Mouse (Mus musculus) hematopoietic stem cell, adult 5-6 weeks (primary cell): ENCODE results near the gene Cd59b. TPM values are rescaled to one million over a fixed set of nuclear protein-coding genes. Genes with fewer than 3 reads are reported as not detected.
A peak's percentile ranks its signal among the peaks of the same experiment; 100 is the strongest.
"Not testable (repeated sequence)": the region's sequence is repeated elsewhere in the genome, so short reads cannot be mapped to it uniquely, and the experiment has no call there.

Experiments used
- ATAC-seq, 2 experiments: fragments of 125-278 bp in 1 of 2; replicated peaks in 1 of 2; 2 replicates each; pipeline ENCODE4 v1.8.0; 2016 to 2017; ENCODE audit warnings: inconsistent platforms in 2 of 2, mild to moderate bottlenecking in 2 of 2, moderate number of reproducible peaks in 2 of 2, low read depth in 1 of 2, moderate TSS enrichment in 1 of 2; ENCODE audit not compliant: low FRiP score in 2 of 2, poor library complexity in 2 of 2, severe bottlenecking in 2 of 2, insufficient read depth in 1 of 2, low TSS enrichment in 1 of 2
- total RNA-seq: library from RNA; stranded (forward); fragments of 172-1452, 232-1000 nt; gene quantifications from 2 replicates; pipeline ENCODE4 v1.2.3, GENCODE M21; 2017

Gene Cd59b
- total RNA-seq, 1 experiment from 2014 or later, result 12.7 TPM

GRCm38 (mm10) chr2:104058954-104059353, 10.7 kb upstream of the Cd59b start:
- ATAC-seq, result no peak

GRCm38 (mm10) chr2:104059786-104060185, 9.9 kb upstream of the Cd59b start:
- ATAC-seq, result no peak

- ATAC-seq, result no peak
These were observed 8.7 kb upstream of the Cd59b start for GRCm38 (mm10) chr2:104060996-104061395.

- ATAC-seq, result no peak
These were observed 7.0 kb upstream of the Cd59b start for GRCm38 (mm10) chr2:104062665-104063064.

- no peak for ATAC-seq
These were observed 5.5 kb upstream of the Cd59b start for GRCm38 (mm10) chr2:104064152-104064551.

- ATAC-seq, result not testable (repeated sequence)
These were observed 4.1 kb upstream of the Cd59b start, which contains the start of gene Gm10912 for GRCm38 (mm10) chr2:104065526-104065925. Gm10912 (plus strand) TSS chr2:104065826.

GRCm38 (mm10) chr2:104068450-104068849, 1.2 kb upstream of the Cd59b start, which contains the start of gene Gm10799:
Gm10799 (minus strand) TSS chr2:104068550.
- not testable (repeated sequence) for ATAC-seq

- ATAC-seq, result peak; percentile 32 to 68; a peak in 3 of 4 replicates
These were observed 8.6 kb downstream of the Cd59b start for GRCm38 (mm10) chr2:104078285-104078684.

GRCm38 (mm10) chr2:104081436-104082050, 11.9 kb downstream of the Cd59b start:
- ATAC-seq, result not testable (repeated sequence)

GRCm38 (mm10) chr2:104082474-104082873, 12.8 kb downstream of the Cd59b start:
- no peak for ATAC-seq

GRCm38 (mm10) chr2:104084027-104084426, 14.4 kb downstream of the Cd59b start:
- not testable (repeated sequence) for ATAC-seq

GRCm38 (mm10) chr2:104087562-104087961, 17.9 kb downstream of the Cd59b start:
- ATAC-seq, result not testable (repeated sequence)

- no peak for ATAC-seq
These were observed 23.7 kb downstream of the Cd59b start for GRCm38 (mm10) chr2:104093305-104093704.

- ATAC-seq, result peak; percentile 63 to 83
These were observed 26.1 kb downstream of the Cd59b start, which contains the start of gene Cd59a for GRCm38 (mm10) chr2:104095741-104096213. Cd59a (plus strand) TSS chr2:104095801.

GRCm38 (mm10) chr2:104096256-104096655, 26.6 kb downstream of the Cd59b start:
- ATAC-seq, result no peak

GRCm38 (mm10) chr2:104096796-104097195, 27.1 kb downstream of the Cd59b start:
- ATAC-seq, result not testable (repeated sequence)

- not testable (repeated sequence) for ATAC-seq
These were observed 27.7 kb downstream of the Cd59b start for GRCm38 (mm10) chr2:104097396-104097795.

- ATAC-seq, result peak; percentile 38 to 63
These were observed 29.0 kb downstream of the Cd59b start for GRCm38 (mm10) chr2:104098529-104099230.
